Mouse (Mus musculus) gastrocnemius, adult 8-10 months (tissue): ENCODE measurements around the gene Cited4. TPM values are rescaled to one million over a fixed set of nuclear protein-coding genes. Genes with fewer than 3 reads are reported as not detected.

Experiments
- DNase-seq, 2 experiments: peaks; one replicate each; pipeline ENCODE4 v3.0.0; 2022; ENCODE audit warnings: low spot score in 2 of 2
- total RNA-seq, 4 experiments: library from RNA; stranded (reverse); gene quantifications; 2 replicates each; pipeline ENCODE4 v1.2.4; 2022

The Cited4 gene
- total RNA-seq = 10 to 100 TPM in 3 of 4 experiments, 1 to 10 TPM in 1; 6.1 to 27.5 (median 16.1) TPM

- DNase-seq = peak; percentile 83 to 88
Measured at GRCm38 (mm10) chr4:120666358-120667024, at the start of gene Cited4. Gene Cited4, plus strand, starts transcription at chr4:120666572.

GRCm38 (mm10) chr4:120627728-120628127, 38.6 kb upstream of the Cited4 start:
- DNase-seq = no peak

GRCm38 (mm10) chr4:120630218-120630931, 36.0 kb upstream of the Cited4 start:
- DNase-seq = no peak

GRCm38 (mm10) chr4:120631828-120632227, 34.5 kb upstream of the Cited4 start:
- DNase-seq = no peak

GRCm38 (mm10) chr4:120635351-120635750, 31.0 kb upstream of the Cited4 start:
- DNase-seq = no peak

- no peak for DNase-seq
Measured at GRCm38 (mm10) chr4:120641946-120642345, 24.4 kb upstream of the Cited4 start.

GRCm38 (mm10) chr4:120643899-120644298, 22.5 kb upstream of the Cited4 start:
- DNase-seq = no peak

- DNase-seq = no peak
Measured at GRCm38 (mm10) chr4:120649369-120650207, 16.8 kb upstream of the Cited4 start.

GRCm38 (mm10) chr4:120650208-120650592, 16.2 kb upstream of the Cited4 start:
- no peak for DNase-seq

GRCm38 (mm10) chr4:120655898-120656297, 10.5 kb upstream of the Cited4 start:
- DNase-seq = no peak

- no peak for DNase-seq
Measured at GRCm38 (mm10) chr4:120660485-120660884, 5.9 kb upstream of the Cited4 start.

GRCm38 (mm10) chr4:120664601-120665000, 1.8 kb upstream of the Cited4 start:
- DNase-seq = no peak

GRCm38 (mm10) chr4:120665144-120665700, 1.1 kb upstream of the Cited4 start:
- DNase-seq = no peak

GRCm38 (mm10) chr4:120665782-120666181, 590 bp upstream of the Cited4 start:
- DNase-seq = no peak

- DNase-seq = peak; percentile 55 to 64
Measured at GRCm38 (mm10) chr4:120667045-120667501, 701 bp downstream of the Cited4 start.

- no peak for DNase-seq
Measured at GRCm38 (mm10) chr4:120667555-120667954, 1.2 kb downstream of the Cited4 start.

- peak in 1 of 2 experiments; percentile 30 for DNase-seq
Measured at GRCm38 (mm10) chr4:120668551-120668950, 2.2 kb downstream of the Cited4 start.

- no peak for DNase-seq
Measured at GRCm38 (mm10) chr4:120669585-120669984, 3.2 kb downstream of the Cited4 start.

- DNase-seq = no peak
Measured at GRCm38 (mm10) chr4:120671046-120671445, 4.7 kb downstream of the Cited4 start.

GRCm38 (mm10) chr4:120673606-120674005, 7.2 kb downstream of the Cited4 start:
- no peak for DNase-seq

- no peak for DNase-seq
Measured at GRCm38 (mm10) chr4:120674775-120675451, 8.5 kb downstream of the Cited4 start.
